Mouse (Mus musculus) CH12.LX (cell line): ENCODE data around the gene Flt1.

Experiments
- CTCF ChIP-seq, 2 experiments: IDR thresholded peaks in 1 of 2; conservative IDR thresholded peaks in 1 of 2; 2 replicates each; pipeline ENCODE4 v1.5.1; 2011 to 2012; ENCODE audit warnings: low read depth in 2 of 2, low read length in 2 of 2, improper control_type of control experiment in 1 of 2, inconsistent platforms in 1 of 2, mild to moderate bottlenecking in 1 of 2, moderate library complexity in 1 of 2
- JUND ChIP-seq: conservative IDR thresholded peaks from 2 replicates; pipeline ENCODE4 v1.6.1; 2011; ENCODE audit warnings: low read depth, low read length, improper control_type of control experiment
- MAX ChIP-seq: IDR thresholded peaks from 2 replicates; pipeline ENCODE4 v1.6.1; 2011; ENCODE audit warnings: low read length, improper control_type of control experiment
- MYC ChIP-seq: IDR thresholded peaks from 2 replicates; pipeline ENCODE4 v1.6.1; 2011; ENCODE audit warnings: low read depth, mild to moderate bottlenecking, improper control_type of control experiment, low read length

GRCm38 (mm10) chr5:147744900-147745653 is 19.3 kb upstream of the Flt1 start:
- TF ChIP-seq JUND = no peak
- TF ChIP-seq MAX = no peak
- no peak for TF ChIP-seq CTCF (conservative IDR thresholded peaks at IDR 0.05 in 1 of 2, IDR thresholded peaks at IDR 0.05 in 1 of 2; ENCODE audit: low read depth in 2 of 2, low read length in 2 of 2)
- no peak for TF ChIP-seq MYC
